Comparison of ENCODE assay signal across 20 mouse cellular contexts in the genomic region with DNA sequence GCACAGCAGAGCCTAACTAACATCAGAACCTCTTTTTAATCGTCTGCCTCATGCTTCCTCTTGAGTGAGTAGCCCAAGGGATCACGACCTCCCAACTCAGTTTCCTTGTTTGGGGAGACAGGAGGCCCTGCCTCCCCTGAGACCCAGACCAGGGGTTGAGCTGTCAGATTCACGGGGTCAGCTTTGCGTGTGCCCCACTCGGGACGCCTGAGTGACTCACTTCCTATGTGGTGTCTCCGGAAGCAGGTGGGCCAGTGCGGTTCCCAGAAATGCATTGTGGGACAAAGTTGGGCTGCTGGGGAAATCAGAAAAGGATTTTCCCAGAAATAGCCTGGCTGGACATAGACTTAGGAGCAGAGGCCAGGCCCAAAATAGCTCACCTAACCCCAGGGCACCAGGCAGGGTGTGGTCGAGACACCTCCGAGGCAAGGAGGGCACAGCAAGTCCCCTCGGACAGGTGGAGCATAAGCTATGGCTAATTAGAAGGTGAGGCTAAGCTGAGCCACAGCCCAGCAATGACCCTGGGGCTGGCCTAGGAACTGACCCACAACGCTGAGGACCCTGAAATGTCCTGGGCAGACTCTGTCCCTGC.
A peak's percentile ranks its signal among the peaks of the same experiment; 100 is the strongest.
DNase-seq lines count a peak whose midpoint lies in the region; ATAC-seq and TF ChIP-seq lines count a peak whose summit lies in the region.
"Had no signal": no experiment of that assay in that cellular context is flagged by ENCODE, and none has a peak within 500 bp of the region (broad histone marks: within the 10 kb centered on the region; RNA-seq: fewer than 3 reads in every experiment).

No protein-coding gene starts in this region.

- intact Hi-C loops in heart, postnatal 10 days (cut with DNase I) = no loop called here
- intact Hi-C loops in heart, postnatal 36 days (cut with DNase I) = no loop called here

- H3K79me3 ChIP-seq in C2C12 (ENCODE audit: low read depth) = no peaks in the 10 kb centered on the region

- WGBS in liver, embryonic 11.5 days = 60% methylated on average over 12 of the region's 12 CpGs

- no peaks in the 10 kb centered on the region for H3K9me3 ChIP-seq in liver, embryonic 11.5 days (ENCODE audit: control insufficient read depth, low read length)
- H3K9me3 ChIP-seq: kidney, embryonic 15.5 days; liver, embryonic 15.5 days had no signal

- no peaks in the 10 kb centered on the region for H3K4me1 ChIP-seq in liver, embryonic 11.5 days (replicated peaks; ENCODE audit: control insufficient read depth, insufficient read depth, low read length)
- H3K4me1 ChIP-seq: liver, embryonic 15.5 days had no signal

- H3K9ac ChIP-seq in liver, embryonic 11.5 days (ENCODE audit: low read depth, low read length) = no peak overlapping the region
- H3K9ac ChIP-seq: kidney, embryonic 15.5 days; limb, embryonic 13.5 days; liver, embryonic 15.5 days had no signal

- peak overlapping the region; percentile 63 for H3K4me2 ChIP-seq in myocyte (ENCODE audit: low read depth)
- H3K4me2 ChIP-seq in liver, embryonic 11.5 days = no peak overlapping the region
- H3K4me2 ChIP-seq: heart, embryonic 11.5 days; kidney, embryonic 15.5 days; limb, embryonic 13.5 days; liver, embryonic 15.5 days had no signal

- DNase-seq in heart, postnatal 10 days = peak; percentile 24 to 34
- DNase-seq in heart, postnatal 36 days = no peak
- DNase-seq in c-Kit-positive CD71-negative TER-119-negative erythroid progenitor cells, embryonic 14.5 days (ENCODE audit: low read depth) = peak; percentile 24
- DNase-seq in right cerebral cortex, adult 2 months (ENCODE audit: low spot score in 2 of 2) = no peak
- DNase-seq in liver, embryonic 11.5 days (ENCODE audit: low spot score) = no peak
- DNase-seq: cerebellum, adult 9-11 months; lung, postnatal 14 days; retina, postnatal 1 day; right cerebral cortex, postnatal 4 days had no signal

- ATAC-seq in liver, embryonic 11.5 days (replicated peaks; ENCODE audit: low FRiP score) = no peak
- ATAC-seq: forebrain, embryonic 16.5 days; hindbrain, embryonic 16.5 days; intestine, embryonic 16.5 days; midbrain, embryonic 16.5 days had no signal

- H3K79me2 ChIP-seq in C2C12 (ENCODE audit: control insufficient read depth, insufficient read depth) (no peaks in the 10 kb centered on the region), myocyte (ENCODE audit: control insufficient read depth, insufficient read depth) (no peaks in the 10 kb centered on the region)

- H3K4me3 ChIP-seq in C2C12 (ENCODE audit: insufficient read depth, poor library complexity, severe bottlenecking) (no peak overlapping the region), myocyte (no peak overlapping the region)
- H3K4me3 ChIP-seq in liver, embryonic 11.5 days (ENCODE audit: low read depth, low read length) = no peak overlapping the region
- H3K4me3 ChIP-seq: kidney, embryonic 15.5 days; limb, embryonic 13.5 days; liver, embryonic 15.5 days had no signal

- H3K36me3 ChIP-seq in C2C12 (ENCODE audit: control insufficient read depth, insufficient read depth) (no peaks in the 10 kb centered on the region), myocyte (ENCODE audit: control insufficient read depth, insufficient read depth) (no peaks in the 10 kb centered on the region)
- no peaks in the 10 kb centered on the region for H3K36me3 ChIP-seq in liver, embryonic 11.5 days (ENCODE audit: control insufficient read depth, insufficient read depth, low read length)
- H3K36me3 ChIP-seq: kidney, embryonic 15.5 days; limb, embryonic 13.5 days; liver, embryonic 15.5 days had no signal

- H3ac ChIP-seq in C2C12 (ENCODE audit: control insufficient read depth, insufficient read length, low read depth) = no peak overlapping the region
- H3ac ChIP-seq in myocyte (ENCODE audit: control insufficient read depth, insufficient read length) = no peak overlapping the region

- H3K27ac ChIP-seq in liver, embryonic 11.5 days (ENCODE audit: low read depth, low read length) = no peak overlapping the region
- H3K27ac ChIP-seq: kidney, embryonic 15.5 days; limb, embryonic 13.5 days; liver, embryonic 15.5 days; stomach, postnatal 0 days had no signal

- no peaks in the 10 kb centered on the region for H3K27me3 ChIP-seq in C2C12 (ENCODE audit: control insufficient read depth, insufficient read depth, insufficient read length)
- no peaks in the 10 kb centered on the region for H3K27me3 ChIP-seq in myocyte (ENCODE audit: control insufficient read depth, insufficient read depth, insufficient read length)
- H3K27me3 ChIP-seq in liver, embryonic 11.5 days (replicated peaks; ENCODE audit: control insufficient read depth, insufficient read depth, low read length) = no peaks in the 10 kb centered on the region
- H3K27me3 ChIP-seq: kidney, embryonic 15.5 days; liver, embryonic 15.5 days had no signal

- no peak for TF ChIP-seq POLR2A in myocyte (IDR thresholded peaks at IDR 0.05; ENCODE audit: insufficient read length, low read depth)

- no peak for TF ChIP-seq CTCF in C2C12 (IDR thresholded peaks at IDR 0.05; ENCODE audit: control insufficient read depth, insufficient read depth, insufficient read length)

TF ChIP-seq in C2C12, 6 proteins besides CTCF, POLR2A, EP300 and RAD21:
- TF ChIP-seq CEBPB (IDR thresholded peaks at IDR 0.05; ENCODE audit: low read depth) = no peak
- TF ChIP-seq MYOD1 (IDR thresholded peaks at IDR 0.05; ENCODE audit: control insufficient read depth, insufficient read length, low read depth) = peak; percentile 69

TF ChIP-seq in myocyte, 11 proteins besides CTCF, POLR2A, EP300 and RAD21:
- TF ChIP-seq REST (IDR thresholded peaks at IDR 0.05; ENCODE audit: insufficient read depth, insufficient read length) (no peak), E2F4 (IDR thresholded peaks at IDR 0.05; ENCODE audit: insufficient read depth) (no peak), MYOD1 (IDR thresholded peaks at IDR 0.05; ENCODE audit: control insufficient read depth in 1 of 3, insufficient read length in 2 of 3, low read depth in 2 of 3) (peak in 2 of 3 experiments; percentile 34 to 65), POLR2AphosphoS2 (IDR thresholded peaks at IDR 0.05; ENCODE audit: insufficient read length, low read depth) (no peak), TCF12 (IDR thresholded peaks at IDR 0.05; ENCODE audit: insufficient read depth, poor library complexity, severe bottlenecking) (peak; percentile 3), USF1 (IDR thresholded peaks at IDR 0.05; ENCODE audit: low read depth) (no peak), MAX (IDR thresholded peaks at IDR 0.05; ENCODE audit: low read depth) (no peak), SRF (IDR thresholded peaks at IDR 0.05; ENCODE audit: control insufficient read depth, insufficient read length, low read depth) (no peak), TCF3 (IDR thresholded peaks at IDR 0.05; ENCODE audit: insufficient read length, low read depth) (no peak), MYOG (IDR thresholded peaks at IDR 0.05; ENCODE audit: control insufficient read depth in 1 of 3, insufficient read depth in 1 of 3, insufficient read length in 2 of 3, low read depth in 2 of 3) (no peak)

Comparison
In these comparisons a context has a peak if more than half of its experiments do, and no peak if none do; other contexts are left out.
1. DNase-seq: peak in heart, postnatal 10 days (2 of 2) and c-Kit-positive CD71-negative TER-119-negative erythroid progenitor cells, embryonic 14.5 days (single experiment); none in heart, postnatal 36 days (0 of 2), right cerebral cortex, adult 2 months (0 of 2) and liver, embryonic 11.5 days (single experiment).